Mouse (Mus musculus) midbrain, postnatal 0 days (tissue): ENCODE data around the gene Sufu. TPM values are rescaled to one million over a fixed set of nuclear protein-coding genes. Genes with fewer than 3 reads are reported as not detected.

Experiments used
- ATAC-seq: fragments of 200-750 bp; cut with Nextera tagmentation; 2 replicates; pipeline ENCODE4 v1.8.0; 2017; ENCODE audit warnings: moderate number of reproducible peaks, mild to moderate bottlenecking, moderate TSS enrichment, moderate library complexity; ENCODE audit not compliant: low FRiP score
- DNase-seq: peaks from one replicate; pipeline ENCODE4 v3.0.0-alpha.2; 2015; ENCODE audit warnings: low spot score
- H3K27ac ChIP-seq: fragments of 300-500 bp; sonication (generic); 2 replicates; pipeline ENCODE4 v1.5.1; 2014; ENCODE audit warnings: low read depth, mild to moderate bottlenecking, low read length, mixed read lengths
- H3K27me3 ChIP-seq: fragments of 300-500 bp; sonication (generic); 2 replicates; pipeline ENCODE4 v1.6.1; 2014; ENCODE audit warnings: low read length, control low read depth, mixed read lengths; ENCODE audit not compliant: insufficient read depth
- H3K36me3 ChIP-seq: fragments of 300-500 bp; sonication (generic); 2 replicates; pipeline ENCODE4 v1.6.1; 2014; ENCODE audit warnings: low read length, control low read depth, mixed read lengths; ENCODE audit not compliant: insufficient read depth
- H3K4me1 ChIP-seq: fragments of 300-500 bp; sonication (generic); 2 replicates; pipeline ENCODE4 v1.6.1; 2014; ENCODE audit warnings: mild to moderate bottlenecking, control low read depth, antibody characterized with exemption, low read length, mixed read lengths; ENCODE audit not compliant: insufficient read depth
- H3K4me2 ChIP-seq: fragments of 300-500 bp; sonication (generic); 2 replicates; pipeline ENCODE4 v1.6.1; 2014; ENCODE audit warnings: low read depth, mild to moderate bottlenecking, low read length, mixed read lengths; ENCODE audit not compliant: poor library complexity, severe bottlenecking
- H3K4me3 ChIP-seq: fragments of 300-500 bp; sonication (generic); 2 replicates; pipeline ENCODE4 v1.5.1; 2014; ENCODE audit warnings: low read depth, mild to moderate bottlenecking, low read length, moderate library complexity
- H3K9ac ChIP-seq: fragments of 300-500 bp; sonication (generic); replicated peaks from 2 replicates; pipeline ENCODE4 v1.6.1; 2014; ENCODE audit warnings: mild to moderate bottlenecking, low read length, moderate library complexity, mixed read lengths; ENCODE audit not compliant: poor library complexity, severe bottlenecking
- H3K9me3 ChIP-seq: fragments of 300-500 bp; sonication (generic); 2 replicates; pipeline ENCODE4 v1.6.1; 2016; ENCODE audit warnings: low read length, control low read depth
- CTCF ChIP-seq: IDR thresholded peaks from 2 replicates; pipeline ENCODE4 v1.5.1; 2016; ENCODE audit warnings: antibody characterized with exemption, mild to moderate bottlenecking
- WGBS: fragments of 180-500 bp; shearing (Covaris S2); extraction: QIAGEN DNeasy Blood & Tissue Kit; methylation state at CpG from one replicate; pipeline ENCODE4 v1.1.7; 2014; 5-methylcytosine and 5-hydroxymethylcytosine counted together
- polyA plus RNA-seq: library from polyadenylated mRNA; unstranded; fragments of >200 nt; fragmentation: Nextera tagmentation; extraction: Ambion mirVana; gene quantifications from 2 replicates; pipeline ENCODE4 v1.2.1, GENCODE M21; 2015
- total RNA-seq: library from RNA; depleted of rRNA; stranded (reverse); fragments of >200 nt; gene quantifications from 2 replicates; pipeline ENCODE4 v1.2.3, GENCODE M21; 2014

The Sufu gene
- total and polyA plus RNA-seq, 2 experiments from 2014 or later, result 11.5 to 13.2 TPM

DNA sequence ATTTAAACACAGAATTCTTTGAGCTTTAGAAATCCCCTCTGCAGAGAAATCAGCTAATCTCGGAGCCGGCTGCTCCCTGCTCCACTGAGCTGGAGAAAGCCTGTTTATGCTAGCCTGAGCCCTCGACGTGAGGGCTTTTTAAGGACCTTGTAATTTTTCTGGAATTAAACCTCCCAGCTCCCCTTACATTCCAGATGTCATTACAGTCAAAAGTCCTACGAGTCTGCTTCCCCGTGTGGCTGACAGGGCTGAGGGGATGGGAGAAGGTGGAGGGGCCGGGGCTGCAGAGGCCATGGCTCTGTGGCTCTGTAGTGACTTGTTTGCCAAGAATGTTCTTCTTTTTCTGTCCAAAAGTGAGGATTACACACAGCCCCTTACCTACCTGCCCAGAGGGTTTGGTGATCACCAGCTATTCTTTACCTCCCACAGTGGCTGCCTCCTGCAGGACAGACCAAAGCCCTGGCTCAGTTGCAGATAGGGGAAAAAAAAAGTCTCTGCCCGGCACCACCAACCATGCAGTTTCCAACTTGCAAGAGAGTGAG is 133.8 kb downstream of the Sufu start:
- DNase-seq (no peak), ATAC-seq (no peak)
- Histone ChIP-seq H3K4me1 (peaks cover 48% of the 10 kb centered on the region), H3K36me3 (no peaks in the 10 kb centered on the region), H3K4me3 (no peak overlapping the region), H3K9ac (no peak overlapping the region), H3K27me3 (no peaks in the 10 kb centered on the region), H3K4me2 (0 out of 2 replicates have a peak overlapping the region, but pooled peaks have one; percentile 4), H3K9me3 (no peaks in the 10 kb centered on the region), H3K27ac (peak overlapping the region; percentile 68)
- TF ChIP-seq CTCF, result no peak
- WGBS, result 12% methylated on average over 8 of the region's 8 CpGs

GRCm38 (mm10) chr19:46531071-46532030 is 134.7 kb downstream of the Sufu start:
- no peak for ATAC-seq

GRCm38 (mm10) chr19:46532031-46532688 is 135.5 kb downstream of the Sufu start:
- no peaks in the 10 kb centered on the region for H3K36me3 ChIP-seq
- no peak overlapping the region for H3K4me3 ChIP-seq
- no peak for TF ChIP-seq CTCF
- H3K9me3 ChIP-seq, result no peaks in the 10 kb centered on the region
- ATAC-seq (no peak), DNase-seq (no peak)
- peak overlapping the region; percentile 57 for H3K27ac ChIP-seq
- H3K27me3 ChIP-seq, result no peaks in the 10 kb centered on the region
- no peak overlapping the region for H3K4me2 ChIP-seq
- WGBS, result 5% methylated on average over 10 of the region's 10 CpGs
- peaks cover 48% of the 10 kb centered on the region for H3K4me1 ChIP-seq
- no peak overlapping the region for H3K9ac ChIP-seq

More at GRCm38 (mm10) chr19:46531071-46532030, 134.7 kb downstream of the Sufu start:
- no peaks in the 10 kb centered on the region for H3K9me3 ChIP-seq
- H3K9ac ChIP-seq, result no peak overlapping the region
- TF ChIP-seq CTCF, result peak; percentile 52
- DNase-seq, result peak; percentile 70
- H3K4me3 ChIP-seq, result no peak overlapping the region
- 9% methylated on average over 16 of the region's 16 CpGs for WGBS
- H3K27ac ChIP-seq, result peak overlapping the region; percentile 68
- H3K36me3 ChIP-seq, result no peaks in the 10 kb centered on the region
- peak overlapping the region; percentile 4; the same call in 1 of the 2 replicates for H3K4me2 ChIP-seq
- H3K27me3 ChIP-seq, result no peaks in the 10 kb centered on the region
- H3K4me1 ChIP-seq, result peaks cover 48% of the 10 kb centered on the region

- ATAC-seq (no peak), DNase-seq (no peak)
- H3K4me1 ChIP-seq, result peaks cover 42% of the 10 kb centered on the region
- H3K27me3 ChIP-seq, result no peaks in the 10 kb centered on the region
- no peaks in the 10 kb centered on the region for H3K9me3 ChIP-seq
- H3K4me3 ChIP-seq, result no peak overlapping the region
- H3K4me2 ChIP-seq, result no peak overlapping the region
- WGBS, result 45% methylated on average over 4 of the region's 4 CpGs
- peak overlapping the region; percentile 57; the same call in 1 of the 2 replicates for H3K27ac ChIP-seq
- TF ChIP-seq CTCF, result no peak
- no peaks in the 10 kb centered on the region for H3K36me3 ChIP-seq
- H3K9ac ChIP-seq, result peak overlapping the region; percentile 29
Measured at GRCm38 (mm10) chr19:46533066-46533465, 136.4 kb downstream of the Sufu start.

- Histone ChIP-seq H3K36me3 (no peaks in the 10 kb centered on the region), H3K4me3 (no peak overlapping the region), H3K4me1 (peaks cover 40% of the 10 kb centered on the region), H3K27me3 (no peaks in the 10 kb centered on the region), H3K9ac (peak overlapping the region; percentile 29; the same call in 1 of the 2 replicates), H3K4me2 (no peak overlapping the region), H3K9me3 (no peaks in the 10 kb centered on the region), H3K27ac (0 out of 2 replicates have a peak overlapping the region, but pooled peaks have one; percentile 57)
- ATAC-seq, result no peak
- no peak for TF ChIP-seq CTCF
- 58% methylated on average over 5 of the region's 5 CpGs for WGBS
- no peak for DNase-seq
Measured at GRCm38 (mm10) chr19:46533525-46533924, 136.8 kb downstream of the Sufu start.
